Mouse (Mus musculus): ENCODE results near the gene Stx5a. TPM values are rescaled to one million over a fixed set of nuclear protein-coding genes. Genes with fewer than 3 reads are reported as not detected.

Gene Stx5a
- polyA plus RNA-seq, 1 experiment from 2014 or later = 122 TPM

GRCm38 (mm10) chr19:8735389-8736159 is 5.6 kb upstream of the Stx5a start, which contains the start of gene Wdr74:
TSS of gene Wdr74 (plus strand) at chr19:8735827.
- Histone ChIP-seq H3K4me3 (ENCODE audit: low read depth, low read length) (peak within 1 kb of the TSS; percentile 71), H3K36me3 (ENCODE audit: control insufficient read depth, insufficient read depth, low read length) (peaks cover 9% of the 10 kb centered on the region), H3K9me3 (replicated peaks; ENCODE audit: control insufficient read depth, low read length, poor library complexity, severe bottlenecking) (no peaks in the 10 kb centered on the region), H3K27me3 (ENCODE audit: control insufficient read depth, insufficient read depth, low read depth, low read length) (no peaks in the 10 kb centered on the region), H3K27ac (ENCODE audit: low read length) (peak within 1 kb of the TSS; percentile 83), H3K4me1 (ENCODE audit: control insufficient read depth, insufficient read depth, low read length) (peaks cover 19% of the 10 kb centered on the region), H3K4me2 (ENCODE audit: low read length) (peak within 1 kb of the TSS; percentile 98), H3K9ac (ENCODE audit: low read depth, low read length) (peak within 1 kb of the TSS; percentile 72)
- under 1% methylated on average over 32 of the region's 32 CpGs for WGBS
- peak; percentile 94 for ATAC-seq

- ATAC-seq = no peak
- H3K27me3 ChIP-seq (ENCODE audit: control insufficient read depth, insufficient read depth, low read depth, low read length) = no peaks in the 10 kb centered on the region
- H3K4me1 ChIP-seq (ENCODE audit: control insufficient read depth, insufficient read depth, low read length) = peaks cover 23% of the 10 kb centered on the region
- H3K9ac ChIP-seq (ENCODE audit: low read depth, low read length) = peak overlapping the region; percentile 72
- peak overlapping the region; percentile 98 for H3K4me2 ChIP-seq (ENCODE audit: low read length)
- WGBS = 2% methylated on average over 11 of the region's 11 CpGs
- H3K27ac ChIP-seq (ENCODE audit: low read length) = no peak overlapping the region
- peak overlapping the region; percentile 71 for H3K4me3 ChIP-seq (ENCODE audit: low read depth, low read length)
- peaks cover 10% of the 10 kb centered on the region for H3K36me3 ChIP-seq (ENCODE audit: control insufficient read depth, insufficient read depth, low read length)
- no peaks in the 10 kb centered on the region for H3K9me3 ChIP-seq (replicated peaks; ENCODE audit: control insufficient read depth, low read length, poor library complexity, severe bottlenecking)
Observed at GRCm38 (mm10) chr19:8736160-8736467, 5.1 kb upstream of the Stx5a start.

GRCm38 (mm10) chr19:8738911-8739310 is 2.3 kb upstream of the Stx5a start:
- Histone ChIP-seq H3K36me3 (ENCODE audit: control insufficient read depth, insufficient read depth, low read length) (peaks cover 10% of the 10 kb centered on the region), H3K27ac (ENCODE audit: low read length) (no peak overlapping the region), H3K9me3 (replicated peaks; ENCODE audit: control insufficient read depth, low read length, poor library complexity, severe bottlenecking) (no peaks in the 10 kb centered on the region), H3K4me2 (ENCODE audit: low read length) (no peak overlapping the region), H3K4me3 (ENCODE audit: low read depth, low read length) (no peak overlapping the region), H3K9ac (ENCODE audit: low read depth, low read length) (no peak overlapping the region), H3K27me3 (ENCODE audit: control insufficient read depth, insufficient read depth, low read depth, low read length) (no peaks in the 10 kb centered on the region), H3K4me1 (ENCODE audit: control insufficient read depth, insufficient read depth, low read length) (peaks cover 36% of the 10 kb centered on the region)
- 90% methylated on average over 7 of the region's 7 CpGs for WGBS
- no peak for ATAC-seq

- no peak overlapping the region for H3K27ac ChIP-seq (ENCODE audit: low read length)
- H3K9ac ChIP-seq (ENCODE audit: low read depth, low read length) = no peak overlapping the region
- WGBS = 95% methylated on average over 6 of the region's 6 CpGs
- no peaks in the 10 kb centered on the region for H3K27me3 ChIP-seq (ENCODE audit: control insufficient read depth, insufficient read depth, low read depth, low read length)
- H3K4me3 ChIP-seq (ENCODE audit: low read depth, low read length) = no peak overlapping the region
- H3K4me1 ChIP-seq (ENCODE audit: control insufficient read depth, insufficient read depth, low read length) = peaks cover 36% of the 10 kb centered on the region
- H3K4me2 ChIP-seq (ENCODE audit: low read length) = no peak overlapping the region
- ATAC-seq = no peak
- peaks cover 10% of the 10 kb centered on the region for H3K36me3 ChIP-seq (ENCODE audit: control insufficient read depth, insufficient read depth, low read length)
- no peaks in the 10 kb centered on the region for H3K9me3 ChIP-seq (replicated peaks; ENCODE audit: control insufficient read depth, low read length, poor library complexity, severe bottlenecking)
Observed at GRCm38 (mm10) chr19:8739646-8740045, 1.6 kb upstream of the Stx5a start.

- no peak for ATAC-seq
- Histone ChIP-seq H3K9me3 (replicated peaks; ENCODE audit: control insufficient read depth, low read length, poor library complexity, severe bottlenecking) (no peaks in the 10 kb centered on the region), H3K4me3 (ENCODE audit: low read depth, low read length) (peak within 1 kb of the TSS; percentile 86), H3K27ac (ENCODE audit: low read length) (peak within 1 kb of the TSS; percentile 97), H3K36me3 (ENCODE audit: control insufficient read depth, insufficient read depth, low read length) (peaks cover 11% of the 10 kb centered on the region), H3K9ac (ENCODE audit: low read depth, low read length) (peak within 1 kb of the TSS; percentile 88), H3K4me2 (ENCODE audit: low read length) (peak within 1 kb of the TSS; percentile 57), H3K27me3 (ENCODE audit: control insufficient read depth, insufficient read depth, low read depth, low read length) (no peaks in the 10 kb centered on the region), H3K4me1 (ENCODE audit: control insufficient read depth, insufficient read depth, low read length) (peaks cover 30% of the 10 kb centered on the region)
- WGBS = 65% methylated on average over 14 of the region's 14 CpGs
Observed at GRCm38 (mm10) chr19:8740603-8741002, 610 bp upstream of the Stx5a start, which contains the start of gene 1700092M07Rik. TSS of gene 1700092M07Rik (plus strand) at chr19:8740718.

GRCm38 (mm10) chr19:8742176-8742575 is 963 bp downstream of the Stx5a start:
- 22% methylated on average over 14 of the region's 14 CpGs for WGBS
- no peak for ATAC-seq
- Histone ChIP-seq H3K27me3 (ENCODE audit: control insufficient read depth, insufficient read depth, low read depth, low read length) (no peaks in the 10 kb centered on the region), H3K36me3 (ENCODE audit: control insufficient read depth, insufficient read depth, low read length) (peaks cover 17% of the 10 kb centered on the region), H3K27ac (ENCODE audit: low read length) (peak overlapping the region; percentile 97), H3K4me3 (ENCODE audit: low read depth, low read length) (peak overlapping the region; percentile 86), H3K9ac (ENCODE audit: low read depth, low read length) (peak overlapping the region; percentile 88), H3K9me3 (replicated peaks; ENCODE audit: control insufficient read depth, low read length, poor library complexity, severe bottlenecking) (no peaks in the 10 kb centered on the region), H3K4me1 (ENCODE audit: control insufficient read depth, insufficient read depth, low read length) (peaks cover 21% of the 10 kb centered on the region), H3K4me2 (ENCODE audit: low read length) (peak overlapping the region; percentile 82)

GRCm38 (mm10) chr19:8745382-8745781 is 4.2 kb downstream of the Stx5a start:
- H3K4me3 ChIP-seq (ENCODE audit: low read depth, low read length) = no peak overlapping the region
- ATAC-seq = no peak
- H3K9me3 ChIP-seq (replicated peaks; ENCODE audit: control insufficient read depth, low read length, poor library complexity, severe bottlenecking) = no peaks in the 10 kb centered on the region
- no peaks in the 10 kb centered on the region for H3K27me3 ChIP-seq (ENCODE audit: control insufficient read depth, insufficient read depth, low read depth, low read length)
- H3K36me3 ChIP-seq (ENCODE audit: control insufficient read depth, insufficient read depth, low read length) = peaks cover 25% of the 10 kb centered on the region
- peaks cover 19% of the 10 kb centered on the region for H3K4me1 ChIP-seq (ENCODE audit: control insufficient read depth, insufficient read depth, low read length)
- no peak overlapping the region for H3K4me2 ChIP-seq (ENCODE audit: low read length)
- H3K9ac ChIP-seq (ENCODE audit: low read depth, low read length) = no peak overlapping the region
- no peak overlapping the region for H3K27ac ChIP-seq (ENCODE audit: low read length)
- 90% methylated on average over 1 of the region's 1 CpGs for WGBS

- H3K36me3 ChIP-seq (ENCODE audit: control insufficient read depth, insufficient read depth, low read length) = peaks cover 33% of the 10 kb centered on the region
- peaks cover 10% of the 10 kb centered on the region for H3K4me1 ChIP-seq (ENCODE audit: control insufficient read depth, insufficient read depth, low read length)
- no peak overlapping the region for H3K27ac ChIP-seq (ENCODE audit: low read length)
- 70% methylated on average over 2 of the region's 2 CpGs for WGBS
- no peak overlapping the region for H3K4me3 ChIP-seq (ENCODE audit: low read depth, low read length)
- no peaks in the 10 kb centered on the region for H3K27me3 ChIP-seq (ENCODE audit: control insufficient read depth, insufficient read depth, low read depth, low read length)
- no peak overlapping the region for H3K4me2 ChIP-seq (ENCODE audit: low read length)
- ATAC-seq = no peak
- no peaks in the 10 kb centered on the region for H3K9me3 ChIP-seq (replicated peaks; ENCODE audit: control insufficient read depth, low read length, poor library complexity, severe bottlenecking)
- no peak overlapping the region for H3K9ac ChIP-seq (ENCODE audit: low read depth, low read length)
Observed at GRCm38 (mm10) chr19:8747368-8747767, 6.2 kb downstream of the Stx5a start.

GRCm38 (mm10) chr19:8755652-8756051 is 14.4 kb downstream of the Stx5a start:
- Histone ChIP-seq H3K4me2 (ENCODE audit: low read length) (peak overlapping the region; percentile 68; the same call in 1 of the 2 replicates), H3K4me3 (ENCODE audit: low read depth, low read length) (no peak overlapping the region), H3K4me1 (ENCODE audit: control insufficient read depth, insufficient read depth, low read length) (peaks cover 26% of the 10 kb centered on the region), H3K36me3 (ENCODE audit: control insufficient read depth, insufficient read depth, low read length) (peaks cover 15% of the 10 kb centered on the region), H3K9me3 (replicated peaks; ENCODE audit: control insufficient read depth, low read length, poor library complexity, severe bottlenecking) (no peaks in the 10 kb centered on the region), H3K9ac (ENCODE audit: low read depth, low read length) (no peak overlapping the region), H3K27me3 (ENCODE audit: control insufficient read depth, insufficient read depth, low read depth, low read length) (no peaks in the 10 kb centered on the region), H3K27ac (ENCODE audit: low read length) (no peak overlapping the region)
- WGBS = 77% methylated on average over 3 of the region's 3 CpGs
- ATAC-seq = no peak

Data from midbrain, embryonic 16.5 days (tissue).